Mouse (Mus musculus) layer of hippocampus, adult 8-10 months (tissue): ENCODE results near the gene Slit3. TPM values are rescaled to one million over a fixed set of nuclear protein-coding genes. Genes with fewer than 3 reads are reported as not detected.

Experiments
- DNase-seq, 2 experiments: peaks; one replicate each; pipeline ENCODE4 v3.0.0; 2022; ENCODE audit warnings: low spot score in 2 of 2
- total RNA-seq, 4 experiments: library from RNA; stranded (reverse); gene quantifications; 2 replicates each; pipeline ENCODE4 v1.2.4; 2022

The Slit3 gene
- total RNA-seq, 4 experiments from 2014 or later = 79.5 to 107 (median 95.7) TPM

GRCm38 (mm10) chr11:35273416-35273815, 152.4 kb downstream of the Slit3 start:
- DNase-seq = no peak

DNA sequence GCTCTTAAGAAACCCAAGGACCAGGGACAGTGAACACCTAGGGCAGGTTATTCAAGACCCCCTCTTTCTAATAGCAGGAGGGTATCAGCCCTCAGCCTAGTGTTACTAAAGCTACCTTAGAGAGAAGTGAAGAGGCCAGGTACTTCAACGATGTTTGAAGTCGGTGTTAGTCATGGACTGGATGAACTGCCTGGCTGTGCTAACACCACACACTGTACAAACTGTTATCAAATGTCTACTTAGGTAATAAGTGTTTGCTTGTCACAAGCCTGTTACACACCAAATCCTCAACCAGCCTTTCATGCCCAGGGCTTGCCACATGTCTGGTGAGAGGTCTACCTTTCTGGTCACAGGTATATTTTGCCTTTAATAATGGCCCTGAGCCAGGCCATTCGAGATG, 153.0 kb downstream of the Slit3 start:
- no peak for DNase-seq

GRCm38 (mm10) chr11:35275300-35275699, 154.3 kb downstream of the Slit3 start:
- DNase-seq = peak; percentile 39 to 42

GRCm38 (mm10) chr11:35276001-35276400, 155.0 kb downstream of the Slit3 start:
- no peak for DNase-seq

- no peak for DNase-seq
Measured at GRCm38 (mm10) chr11:35278128-35278769, 157.2 kb downstream of the Slit3 start.

DNA sequence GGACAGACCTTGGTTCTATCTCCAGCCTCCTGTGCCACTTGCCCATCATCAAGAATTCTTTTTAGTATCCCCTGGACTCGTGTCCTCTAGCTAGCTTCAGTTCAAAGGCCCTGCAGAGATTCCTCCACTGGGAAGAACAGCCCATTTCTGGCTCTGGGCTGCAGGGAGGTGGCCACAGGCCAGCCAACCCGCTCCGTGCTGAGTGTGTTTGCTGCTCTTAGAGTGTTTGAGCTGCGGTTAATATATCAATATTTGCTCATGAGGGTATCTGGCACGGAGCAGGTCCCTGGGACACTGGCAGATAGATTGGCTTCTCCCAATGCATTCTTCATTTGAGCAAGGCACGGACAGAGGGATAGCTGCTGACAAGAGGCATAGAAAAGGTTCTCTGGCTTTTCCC, 159.8 kb downstream of the Slit3 start:
- DNase-seq = no peak

DNA sequence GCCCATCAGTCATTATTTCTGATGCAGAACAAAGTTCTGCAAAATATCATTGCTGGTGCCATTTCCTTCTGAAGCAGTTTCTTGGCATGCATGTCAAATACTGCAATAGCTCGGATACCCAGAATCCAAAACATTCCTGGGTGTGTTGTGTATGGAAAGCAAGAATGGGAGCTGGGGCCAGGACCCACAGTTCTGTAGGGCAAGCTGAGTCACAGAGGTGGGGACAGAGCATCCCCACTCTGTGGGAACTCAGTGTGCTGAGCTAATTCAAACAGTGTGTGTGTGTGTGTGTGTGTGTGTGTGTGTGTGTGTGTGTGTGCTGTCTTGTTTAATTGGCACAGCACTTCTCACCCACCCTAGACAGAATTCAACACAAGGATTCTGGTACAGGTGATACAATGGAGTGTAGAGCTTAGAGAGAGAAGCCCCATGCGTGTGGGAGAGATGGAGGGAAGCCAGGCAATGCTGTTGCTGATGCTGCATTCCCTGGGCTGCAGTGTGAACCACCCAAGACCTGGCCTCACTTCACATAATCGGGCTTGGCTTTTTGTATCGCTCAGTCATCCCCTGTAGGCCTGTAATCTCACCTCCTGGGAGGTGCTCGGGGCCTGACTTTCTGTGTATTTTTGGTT, 161.1 kb downstream of the Slit3 start:
- DNase-seq = no peak

GRCm38 (mm10) chr11:35282825-35283571, 162.0 kb downstream of the Slit3 start:
- peak in 1 of 2 experiments; percentile 30 for DNase-seq

DNA sequence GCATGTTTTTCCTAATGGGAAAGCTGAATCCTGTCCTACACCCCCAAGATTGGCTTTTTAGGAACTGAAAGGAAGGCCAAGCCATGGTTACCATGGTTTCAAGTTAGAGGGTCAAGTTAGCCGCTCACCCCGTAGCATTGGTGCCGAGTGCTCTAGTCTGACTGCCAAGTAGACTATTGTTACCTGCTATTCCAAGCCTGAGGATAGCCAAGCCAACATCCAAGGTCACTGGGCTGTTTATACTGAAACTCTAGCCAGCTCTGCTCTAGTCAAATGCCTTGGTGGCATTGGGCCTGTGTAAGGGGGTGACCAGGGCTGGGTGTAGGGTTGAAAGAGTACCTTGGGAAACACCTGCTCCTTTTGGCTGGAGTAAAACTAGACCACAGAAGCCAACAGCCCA, 162.7 kb downstream of the Slit3 start:
- DNase-seq = no peak

GRCm38 (mm10) chr11:35286578-35287390, 165.8 kb downstream of the Slit3 start:
- peak; percentile 42 to 48 for DNase-seq

DNA sequence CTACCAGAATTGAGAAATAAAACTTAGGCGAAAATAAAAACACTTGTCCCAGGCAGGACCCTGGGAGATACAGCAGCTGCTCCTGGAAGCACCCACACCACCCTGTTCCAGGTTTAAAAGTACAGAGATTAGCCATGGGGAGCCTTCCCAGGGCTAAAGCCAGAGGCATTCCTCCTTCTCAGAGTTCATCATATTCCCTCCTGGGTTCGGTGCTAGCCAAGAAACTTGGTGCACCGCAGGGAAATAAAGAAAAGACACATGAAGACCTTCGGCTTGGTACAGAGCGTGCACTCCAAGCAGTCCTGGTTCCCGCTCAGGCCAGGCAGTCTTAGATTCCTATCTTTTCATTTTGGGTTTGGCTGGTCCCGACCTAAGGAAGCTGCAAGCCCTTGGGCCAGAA, 167.0 kb downstream of the Slit3 start:
- DNase-seq = no peak

- DNase-seq = no peak
Measured at GRCm38 (mm10) chr11:35288761-35289278, 167.8 kb downstream of the Slit3 start.

- DNase-seq = no peak
Measured at GRCm38 (mm10) chr11:35292228-35292747, 171.3 kb downstream of the Slit3 start.

- no peak for DNase-seq
Measured at GRCm38 (mm10) chr11:35293197-35293596, 172.2 kb downstream of the Slit3 start.

DNA sequence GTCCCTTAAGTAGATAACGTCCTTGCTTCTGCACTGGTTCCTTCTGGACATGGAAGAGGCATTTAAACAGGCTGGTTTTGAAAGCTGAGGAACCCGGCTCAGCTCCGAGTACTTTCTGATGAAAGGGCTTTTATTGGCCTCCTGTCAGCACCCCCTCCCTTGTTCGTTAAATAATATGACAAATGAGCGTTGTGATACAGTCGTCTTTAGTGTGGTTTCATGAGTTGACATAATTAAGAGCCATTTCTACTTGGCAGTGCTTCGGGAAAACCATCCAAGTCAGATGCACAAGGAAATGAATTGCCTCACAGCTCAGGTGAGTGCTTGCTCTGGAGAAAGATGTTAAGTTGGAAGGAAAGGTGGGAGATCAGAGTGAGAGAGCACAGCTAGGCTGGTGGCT, 173.6 kb downstream of the Slit3 start:
- DNase-seq = no peak

- no peak for DNase-seq
Measured at GRCm38 (mm10) chr11:35295162-35295799, 174.3 kb downstream of the Slit3 start.

- DNase-seq = no peak
Measured at GRCm38 (mm10) chr11:35296803-35297202, 175.8 kb downstream of the Slit3 start.

GRCm38 (mm10) chr11:35297319-35297718, 176.3 kb downstream of the Slit3 start:
- DNase-seq = no peak

- DNase-seq = no peak
Measured at GRCm38 (mm10) chr11:35298526-35298925, 177.5 kb downstream of the Slit3 start.

- no peak for DNase-seq
Measured at GRCm38 (mm10) chr11:35299857-35300375, 178.9 kb downstream of the Slit3 start.
